Mouse (Mus musculus): ENCODE results near the gene Vps33b. TPM values are rescaled to one million over a fixed set of nuclear protein-coding genes. Genes with fewer than 3 reads are reported as not detected.

The Vps33b gene
- total and polyA plus RNA-seq, 3 experiments = 23.4 to 24.9 TPM; not detected in 1

DNA sequence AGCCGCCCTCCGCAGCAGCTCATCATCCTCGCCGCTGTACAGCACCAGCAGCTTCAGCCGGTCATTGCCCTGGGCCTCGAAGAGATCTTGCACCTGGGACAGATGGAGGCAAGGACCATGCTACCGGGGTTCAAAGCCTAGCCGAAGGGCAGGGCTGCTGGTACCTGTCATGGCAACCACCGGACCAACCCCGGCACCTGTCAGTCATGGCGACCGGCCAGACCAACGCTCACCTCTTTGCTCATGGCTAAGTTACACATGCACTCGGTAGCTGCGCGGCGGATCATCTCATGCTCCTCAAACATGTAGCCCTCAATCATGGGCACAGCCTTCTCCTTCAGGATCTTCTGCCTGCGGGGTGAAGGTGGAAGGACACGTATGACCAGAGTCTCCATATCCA, 56.6 kb downstream of the Vps33b start:
- no peak for DNase-seq (ENCODE audit: low read depth, low spot score)
- no peaks in the 10 kb centered on the region for H3K9me3 ChIP-seq (replicated peaks; ENCODE audit: insufficient read depth, low read length)
- H3K9ac ChIP-seq (ENCODE audit: control insufficient read depth, low read depth, low read length, poor library complexity, severe bottlenecking) = no peak overlapping the region
- H3K4me3 ChIP-seq (ENCODE audit: control insufficient read depth in 1 of 2, insufficient read depth in 1 of 2, low read depth in 2 of 2, low read length in 2 of 2) = no peak overlapping the region
- peaks cover 19% of the 10 kb centered on the region for H3K79me2 ChIP-seq (ENCODE audit: control insufficient read depth, insufficient read depth, low read length, poor library complexity)
- no peak overlapping the region for H3K27ac ChIP-seq (ENCODE audit: control insufficient read depth, low read depth, low read length)
- no peaks in the 10 kb centered on the region for H3K27me3 ChIP-seq (ENCODE audit: control insufficient read depth in 1 of 2, insufficient read depth in 2 of 2, low read length in 2 of 2)
- H3K36me3 ChIP-seq (ENCODE audit: control insufficient read depth in 1 of 2, insufficient read depth in 2 of 2, low read length in 2 of 2) = peaks cover under 1 to 4% of the 10 kb centered on the region in 2 experiments
- peaks cover 0 to 7% of the 10 kb centered on the region in 2 experiments; a peak in 2 of 4 replicates for H3K4me1 ChIP-seq (ENCODE audit: control insufficient read depth in 1 of 2, insufficient read depth in 2 of 2, low read length in 2 of 2)
- TF ChIP-seq TCF12 (IDR thresholded peaks at IDR 0.05; ENCODE audit: low read depth, low read length) (no peak), MYC (IDR thresholded peaks at IDR 0.05; ENCODE audit: low read depth, low read length) (no peak), POLR2AphosphoS5 (IDR thresholded peaks at IDR 0.05; ENCODE audit: borderline replicate concordance, low read depth, low read length) (no peak), KAT2A (conservative IDR thresholded peaks at IDR 0.05; ENCODE audit: low read depth, low read length) (no peak)

DNA sequence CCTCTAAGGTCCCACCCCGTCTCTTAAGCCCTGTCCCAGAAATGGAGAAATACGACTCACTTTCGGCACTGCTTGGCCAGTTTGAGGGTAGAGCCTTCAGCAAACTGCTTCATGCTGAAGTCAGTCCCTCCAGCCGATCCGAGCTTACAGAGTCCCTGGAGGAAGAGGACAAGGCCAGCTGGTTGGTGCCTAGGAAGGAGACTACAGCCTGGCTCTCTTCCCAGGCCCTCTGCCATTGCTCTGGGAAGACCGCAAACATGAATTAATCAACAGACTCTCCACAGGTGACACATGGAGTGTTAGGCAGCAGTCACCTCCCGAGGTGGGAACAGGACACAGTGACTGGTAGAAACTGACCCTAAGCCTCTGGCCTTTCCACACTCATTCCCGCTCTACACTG, 60.8 kb downstream of the Vps33b start:
- H3K79me2 ChIP-seq (ENCODE audit: control insufficient read depth, insufficient read depth, low read length, poor library complexity) = no peaks in the 10 kb centered on the region

DNA sequence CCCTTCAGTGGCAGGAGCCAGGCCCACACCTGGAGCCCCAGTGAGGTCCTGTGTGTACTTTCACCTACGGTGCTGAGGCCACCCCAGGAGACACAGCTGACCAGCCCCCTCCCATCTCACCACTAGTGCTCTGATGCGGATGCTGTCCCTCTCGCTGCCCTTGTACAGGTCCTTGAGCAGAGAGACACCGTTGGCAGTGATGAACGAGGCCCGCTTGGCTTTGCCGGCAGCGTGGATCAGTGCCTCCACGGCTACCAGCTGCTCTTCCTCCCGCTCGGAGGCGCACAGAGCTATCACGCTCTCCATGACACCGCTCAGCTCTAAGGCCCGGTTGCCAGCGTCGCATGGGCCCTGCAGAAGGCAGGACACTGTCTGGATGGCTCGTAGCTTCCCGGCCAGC, 62.0 kb downstream of the Vps33b start:
- Histone ChIP-seq H3K27ac (ENCODE audit: control insufficient read depth, low read depth, low read length) (no peak overlapping the region), H3K79me2 (ENCODE audit: control insufficient read depth, insufficient read depth, low read length, poor library complexity) (no peaks in the 10 kb centered on the region), H3K4me1 (ENCODE audit: control insufficient read depth in 1 of 2, insufficient read depth in 2 of 2, low read length in 2 of 2) (no peaks in the 10 kb centered on the region), H3K36me3 (ENCODE audit: control insufficient read depth in 1 of 2, insufficient read depth in 2 of 2, low read length in 2 of 2) (peaks cover 0 to 12% of the 10 kb centered on the region in 2 experiments; a peak in 2 of 4 replicates), H3K9me3 (replicated peaks; ENCODE audit: insufficient read depth, low read length) (no peaks in the 10 kb centered on the region), H3K27me3 (ENCODE audit: control insufficient read depth in 1 of 2, insufficient read depth in 2 of 2, low read length in 2 of 2) (no peaks in the 10 kb centered on the region), H3K4me3 (ENCODE audit: control insufficient read depth in 1 of 2, insufficient read depth in 1 of 2, low read depth in 2 of 2, low read length in 2 of 2) (no peak overlapping the region), H3K9ac (ENCODE audit: control insufficient read depth, low read depth, low read length, poor library complexity, severe bottlenecking) (no peak overlapping the region)
- TF ChIP-seq GATA1 (IDR thresholded peaks at IDR 0.05; ENCODE audit: low read depth, low read length) (no peak), USF1 (IDR thresholded peaks at IDR 0.05; ENCODE audit: low read depth, low read length) (no peak), ZC3H11A (IDR thresholded peaks at IDR 0.05; ENCODE audit: low read depth, low read length) (no peak)
- no peak for DNase-seq (ENCODE audit: low read depth, low spot score)

More for the DNA sequence above, 60.8 kb downstream of the Vps33b start:
- no peak for TF ChIP-seq RCOR1 (IDR thresholded peaks at IDR 0.05; ENCODE audit: low read depth, low read length)
- H3K36me3 ChIP-seq (ENCODE audit: control insufficient read depth in 1 of 2, insufficient read depth in 2 of 2, low read length in 2 of 2) = peaks cover 0 to 12% of the 10 kb centered on the region in 2 experiments; a peak in 2 of 4 replicates
- no peaks in the 10 kb centered on the region for H3K27me3 ChIP-seq (ENCODE audit: control insufficient read depth in 1 of 2, insufficient read depth in 2 of 2, low read length in 2 of 2)
- H3K27ac ChIP-seq (ENCODE audit: control insufficient read depth, low read depth, low read length) = no peak overlapping the region
- H3K4me1 ChIP-seq (ENCODE audit: control insufficient read depth in 1 of 2, insufficient read depth in 2 of 2, low read length in 2 of 2) = no peaks in the 10 kb centered on the region
- no peak for DNase-seq (ENCODE audit: low read depth, low spot score)
- H3K9ac ChIP-seq (ENCODE audit: control insufficient read depth, low read depth, low read length, poor library complexity, severe bottlenecking) = no peak overlapping the region
- H3K9me3 ChIP-seq (replicated peaks; ENCODE audit: insufficient read depth, low read length) = no peaks in the 10 kb centered on the region
- no peak overlapping the region for H3K4me3 ChIP-seq (ENCODE audit: control insufficient read depth in 1 of 2, insufficient read depth in 1 of 2, low read depth in 2 of 2, low read length in 2 of 2)

DNA sequence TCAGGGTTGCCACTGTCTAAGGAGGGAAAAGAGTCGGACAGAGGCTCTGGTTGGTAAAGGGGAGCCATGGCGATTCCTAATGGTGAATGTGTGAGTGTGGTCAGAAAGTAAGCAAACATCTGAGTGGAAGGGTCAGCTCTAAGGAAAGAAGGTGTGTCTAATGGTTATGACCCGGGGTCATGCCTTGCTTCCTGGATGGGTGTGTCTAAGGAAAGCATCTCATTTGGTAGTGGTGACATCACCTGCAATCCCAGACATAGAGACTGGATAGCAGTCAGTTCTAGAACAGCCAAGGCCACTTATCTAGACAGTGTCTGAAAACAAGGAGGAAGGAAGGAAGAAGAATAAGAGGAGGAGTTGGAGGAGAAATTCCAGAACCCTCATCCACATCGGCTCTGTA, 65.4 kb downstream of the Vps33b start:
- no peak for DNase-seq (ENCODE audit: low read depth, low spot score)
- Histone ChIP-seq H3K27ac (ENCODE audit: control insufficient read depth, low read depth, low read length) (no peak overlapping the region), H3K79me2 (ENCODE audit: control insufficient read depth, insufficient read depth, low read length, poor library complexity) (peaks cover 10% of the 10 kb centered on the region), H3K9me3 (replicated peaks; ENCODE audit: insufficient read depth, low read length) (no peaks in the 10 kb centered on the region), H3K4me1 (ENCODE audit: control insufficient read depth in 1 of 2, insufficient read depth in 2 of 2, low read length in 2 of 2) (peaks cover 0 to 9% of the 10 kb centered on the region in 2 experiments; a peak in 2 of 4 replicates), H3K36me3 (ENCODE audit: control insufficient read depth in 1 of 2, insufficient read depth in 2 of 2, low read length in 2 of 2) (peaks cover 6 to 12% of the 10 kb centered on the region in 2 experiments), H3K27me3 (ENCODE audit: control insufficient read depth in 1 of 2, insufficient read depth in 2 of 2, low read length in 2 of 2) (no peaks in the 10 kb centered on the region), H3K9ac (ENCODE audit: control insufficient read depth, low read depth, low read length, poor library complexity, severe bottlenecking) (no peak overlapping the region), H3K4me3 (ENCODE audit: control insufficient read depth in 1 of 2, insufficient read depth in 1 of 2, low read depth in 2 of 2, low read length in 2 of 2) (no peak overlapping the region)
- TF ChIP-seq MAZ (IDR thresholded peaks at IDR 0.05; ENCODE audit: low read depth, low read length) (no peak), JUND (IDR thresholded peaks at IDR 0.05; ENCODE audit: low read depth, low read length) (no peak), MAFK (IDR thresholded peaks at IDR 0.05; ENCODE audit: borderline replicate concordance, low read depth, low read length) (no peak), EP300 (IDR thresholded peaks at IDR 0.05; ENCODE audit: low read depth in 1 of 2, low read length in 2 of 2) (no peak), TAL1 (IDR thresholded peaks at IDR 0.05; ENCODE audit: low read length) (no peak), GATA1 (IDR thresholded peaks at IDR 0.05; ENCODE audit: low read depth, low read length) (no peak), ZC3H11A (IDR thresholded peaks at IDR 0.05; ENCODE audit: low read depth, low read length) (no peak), BHLHE40 (IDR thresholded peaks at IDR 0.05; ENCODE audit: borderline replicate concordance, low read depth, low read length) (no peak), ELF1 (IDR thresholded peaks at IDR 0.05; ENCODE audit: low read depth, low read length) (no peak), MAX (IDR thresholded peaks at IDR 0.05; ENCODE audit: low read length) (no peak), ZMIZ1 (IDR thresholded peaks at IDR 0.05; ENCODE audit: low read depth, low read length) (no peak), HCFC1 (IDR thresholded peaks at IDR 0.05; ENCODE audit: low read depth, low read length) (no peak), CTCF (IDR thresholded peaks at IDR 0.05 in 2 of 3, conservative IDR thresholded peaks at IDR 0.05 in 1 of 3; ENCODE audit: control insufficient read depth in 1 of 3, insufficient read depth in 1 of 3, low read depth in 2 of 3, low read length in 3 of 3, poor library complexity in 1 of 3, severe bottlenecking in 1 of 3) (no peak), POLR2AphosphoS5 (IDR thresholded peaks at IDR 0.05; ENCODE audit: borderline replicate concordance, low read depth, low read length) (no peak), RAD21 (IDR thresholded peaks at IDR 0.05; ENCODE audit: low read depth, low read length) (no peak), ETS1 (IDR thresholded peaks at IDR 0.05; ENCODE audit: low read depth, low read length) (no peak)
